Mouse (Mus musculus): ENCODE measurements around the gene Selenow. TPM values are rescaled to one million over a fixed set of nuclear protein-coding genes. Genes with fewer than 3 reads are reported as not detected.

Gene Selenow
- 100 to 1,000 TPM; 440 to 541 TPM for total RNA-seq (2021)
- long read RNA-seq, experiment 1, transcript Selenow-201 (6 exons, 736 nt) = major isoform, 470 of 491 reads
- long read RNA-seq, experiment 1, partial matches to known transcripts = 8 of 491 reads
- long read RNA-seq, experiment 1, other reads (novel, unspliced or antisense) = 13 of 491 reads
- long read RNA-seq, experiment 2, transcript Selenow-201 (6 exons, 736 nt) = major isoform, 428 of 452 reads
- long read RNA-seq, experiment 2, partial matches to known transcripts = 12 of 452 reads
- long read RNA-seq, experiment 2, other reads (novel, unspliced or antisense) = 12 of 452 reads

DNA sequence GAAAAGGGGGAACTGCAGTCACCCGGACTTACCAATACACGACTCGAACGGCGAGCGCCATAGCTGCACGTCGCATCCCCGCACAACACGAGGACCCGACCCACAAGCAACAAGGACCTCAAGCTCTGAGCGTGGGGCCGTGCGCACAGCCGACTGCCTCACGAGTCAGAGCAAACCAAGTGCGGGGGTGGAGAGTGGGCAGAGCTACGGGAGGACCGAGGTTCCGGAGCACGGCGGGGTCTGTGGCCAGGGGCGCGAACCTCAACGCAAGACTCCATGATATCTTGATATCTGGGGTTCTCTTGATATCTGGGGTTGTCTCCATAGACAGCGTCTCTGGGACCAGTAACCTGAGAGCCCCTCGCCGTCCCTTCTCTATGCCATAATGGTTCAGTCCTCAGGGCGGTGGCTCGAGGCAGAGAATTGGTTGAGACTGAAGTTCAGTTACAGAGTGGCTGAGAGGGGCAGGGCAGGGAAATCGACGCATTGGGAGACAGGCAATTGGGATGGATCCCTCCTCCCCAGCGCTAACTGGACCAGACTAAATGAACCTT lies at the start of gene Selenow:
Gene Selenow, minus strand, starts transcription at position 183 of the 554 bp plus-strand sequence.
- DNase-seq (ENCODE audit: low spot score in 2 of 2) = peak; percentile 76 to 90

- DNase-seq (ENCODE audit: low spot score in 2 of 2) = no peak
Observed at GRCm38 (mm10) chr7:15969674-15970073, 47.5 kb upstream of the Selenow start.

DNA sequence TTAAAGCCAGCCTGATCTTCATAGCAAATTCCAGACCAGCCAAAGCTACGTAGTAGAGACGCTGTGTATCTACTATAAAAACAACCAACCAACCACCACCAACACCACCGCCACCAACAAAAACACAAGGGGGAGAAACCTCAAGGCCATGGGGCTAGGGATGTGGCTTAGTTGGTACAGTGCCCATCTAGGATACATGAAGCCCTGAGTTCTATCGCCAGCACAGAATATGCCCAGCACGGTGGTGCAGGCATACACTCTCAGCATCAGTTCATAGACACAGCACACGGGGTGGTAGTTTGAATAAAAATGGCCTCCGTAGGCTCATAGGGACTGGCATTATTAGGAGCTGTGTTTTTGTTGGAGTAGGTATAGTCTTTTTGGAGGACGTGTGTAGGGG lies 46.1 kb upstream of the Selenow start:
- no peak for DNase-seq (ENCODE audit: low spot score in 2 of 2)

DNA sequence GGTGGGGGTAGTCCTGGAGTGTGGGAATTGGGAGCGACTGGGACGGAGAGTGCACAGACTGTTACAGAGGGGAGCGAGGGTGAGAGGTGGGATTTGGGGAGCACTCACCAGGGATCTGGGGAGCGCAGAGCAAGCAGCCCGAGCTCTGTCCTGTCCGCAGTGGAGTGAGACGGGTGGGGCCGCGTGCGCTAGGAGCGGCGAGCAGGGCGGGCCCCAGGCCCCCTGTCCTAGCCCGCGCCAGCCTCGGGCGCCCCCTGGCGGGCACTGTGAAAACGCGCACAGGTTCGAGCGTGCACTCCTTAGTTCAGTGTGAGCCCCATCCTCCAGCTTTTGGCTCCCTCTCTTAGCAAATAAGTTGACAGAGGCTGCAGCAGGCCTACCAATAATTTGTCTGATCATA lies 45.1 kb upstream of the Selenow start, which contains the start of gene Ehd2:
Gene Ehd2, minus strand, starts transcription at position 256 of the 400 bp plus-strand sequence.
- DNase-seq (ENCODE audit: low spot score in 2 of 2) = peak; percentile 87 to 88

DNA sequence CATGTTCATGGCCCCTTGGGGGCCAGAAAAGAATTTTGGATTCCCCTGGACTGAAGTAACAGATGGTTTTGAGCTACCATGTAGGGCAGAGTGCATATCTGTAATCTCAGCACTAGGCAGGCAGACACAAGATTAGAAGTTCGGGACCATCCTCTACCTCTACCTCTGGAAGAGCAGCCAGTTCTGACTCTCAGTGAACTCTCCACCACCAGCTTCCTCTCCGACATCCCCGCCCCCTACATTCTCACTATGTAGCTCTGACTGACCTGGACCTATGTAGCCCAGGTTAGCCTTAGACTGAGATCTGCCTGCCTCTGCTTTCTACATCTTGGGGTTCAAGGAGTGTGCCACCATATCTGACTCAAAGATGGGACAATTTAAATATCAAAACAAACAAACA lies 44.3 kb upstream of the Selenow start:
- no peak for DNase-seq (ENCODE audit: low spot score in 2 of 2)

GRCm38 (mm10) chr7:15963798-15964652 lies 41.8 kb upstream of the Selenow start:
- no peak for DNase-seq (ENCODE audit: low spot score in 2 of 2)

DNA sequence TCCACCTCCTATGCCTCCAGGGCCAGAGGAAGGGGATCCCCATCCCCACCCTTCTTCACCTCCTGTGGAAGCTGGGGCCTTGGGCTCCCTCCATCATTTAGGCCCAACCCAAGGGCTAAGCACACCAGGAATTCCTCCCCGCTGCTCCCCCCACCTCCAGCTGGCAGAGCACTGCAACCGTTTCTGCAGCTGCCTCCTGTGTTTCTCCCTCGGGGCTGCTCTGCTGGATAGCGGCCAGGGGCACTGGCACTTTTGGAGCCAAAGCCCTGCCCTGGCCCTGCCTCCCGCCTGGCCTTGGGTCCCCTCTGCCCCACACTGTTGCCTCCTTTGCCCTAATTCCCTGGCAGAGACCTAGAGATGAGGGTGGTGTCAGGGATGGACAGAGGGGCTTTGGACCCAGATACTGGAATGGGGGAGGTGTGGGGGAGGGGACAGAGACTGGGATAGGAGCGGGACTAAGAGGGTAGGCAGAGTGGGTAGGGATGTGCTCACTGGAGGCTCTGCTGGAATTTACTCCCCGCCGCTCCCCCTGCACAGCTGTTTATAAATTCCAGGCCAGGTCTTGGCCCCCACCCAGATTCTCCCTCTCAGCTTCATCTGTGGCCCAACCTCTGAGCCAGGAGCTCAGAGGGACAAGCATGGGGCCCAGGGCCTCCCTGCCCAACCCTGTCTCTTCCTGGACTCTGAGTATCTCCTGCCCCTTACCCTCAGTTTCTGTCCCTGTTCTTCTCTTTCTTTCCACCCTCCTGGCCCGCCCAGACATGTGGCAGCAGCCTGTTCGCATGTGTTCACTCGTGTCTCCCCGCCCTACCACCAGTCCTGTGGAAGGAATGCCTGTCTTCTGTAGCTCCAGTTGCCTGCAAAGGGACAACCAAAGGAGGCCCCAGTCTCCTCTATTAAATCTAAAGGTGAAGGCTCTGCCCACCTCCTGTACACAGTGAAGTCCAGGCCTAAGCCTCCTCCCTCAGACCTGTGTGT lies 40.4 kb upstream of the Selenow start:
- DNase-seq (ENCODE audit: low spot score in 2 of 2) = peak; percentile 92 to 96

DNA sequence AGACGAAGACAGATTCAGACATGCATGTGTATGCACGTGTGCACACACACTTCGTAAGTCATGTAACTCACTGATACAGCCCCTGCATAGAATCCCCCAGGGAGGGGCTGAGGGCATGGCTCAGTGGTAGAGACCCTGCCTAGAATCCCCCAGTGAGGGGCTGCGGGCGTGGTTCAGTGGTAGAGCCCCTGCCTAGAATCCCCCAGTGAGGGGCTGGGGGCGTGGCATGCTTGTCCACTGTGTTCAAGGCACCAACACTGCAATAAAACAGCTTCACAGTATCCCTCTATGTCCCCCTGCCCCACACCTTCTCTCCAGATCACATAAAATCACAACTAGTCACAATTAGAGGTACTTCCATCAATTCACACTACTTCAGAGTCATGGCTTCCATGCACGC lies 39.6 kb upstream of the Selenow start:
- DNase-seq (ENCODE audit: low spot score in 2 of 2) = no peak

DNA sequence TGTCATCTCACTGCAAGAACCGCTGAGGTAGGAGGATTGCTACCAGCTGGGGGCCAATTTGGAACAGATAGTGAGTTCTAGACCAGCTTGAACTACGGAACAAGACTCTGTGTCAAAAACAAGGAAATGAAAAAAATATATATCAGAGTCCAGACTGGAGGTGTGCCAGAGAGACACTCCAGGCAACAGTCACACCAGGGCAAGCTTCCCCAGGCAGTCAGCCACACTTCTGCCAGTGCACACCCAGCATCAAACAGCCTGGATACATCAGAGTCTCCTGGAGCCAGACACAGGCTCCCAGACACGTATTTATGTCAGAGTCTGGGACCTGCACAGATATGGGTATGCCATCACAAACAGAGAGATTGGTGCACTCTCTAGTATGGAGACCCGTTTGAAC lies 39.0 kb upstream of the Selenow start:
- no peak for DNase-seq (ENCODE audit: low spot score in 2 of 2)

DNA sequence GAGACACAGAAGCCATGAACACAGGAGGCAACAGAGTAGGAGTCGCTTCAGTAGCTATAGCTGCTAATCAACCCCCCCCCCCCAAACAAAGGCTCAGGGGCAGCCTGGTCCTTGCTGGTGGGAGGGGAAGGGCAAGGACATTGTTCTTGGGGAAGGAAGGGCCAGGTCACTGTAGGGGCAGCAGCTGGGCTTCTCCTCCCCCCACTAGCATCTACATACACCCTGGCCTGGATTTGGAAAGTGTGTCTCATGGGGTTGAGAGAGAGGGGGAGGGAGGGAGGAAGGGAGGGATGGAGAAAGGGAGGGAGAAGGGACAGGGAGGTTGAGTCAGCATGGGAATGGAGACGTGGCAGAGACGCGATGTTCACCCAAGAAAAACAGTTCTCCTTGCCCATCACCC lies 38.5 kb upstream of the Selenow start:
- DNase-seq (ENCODE audit: low spot score in 2 of 2) = no peak

GRCm38 (mm10) chr7:15956143-15956542 lies 33.9 kb upstream of the Selenow start:
- no peak for DNase-seq (ENCODE audit: low spot score in 2 of 2)

DNA sequence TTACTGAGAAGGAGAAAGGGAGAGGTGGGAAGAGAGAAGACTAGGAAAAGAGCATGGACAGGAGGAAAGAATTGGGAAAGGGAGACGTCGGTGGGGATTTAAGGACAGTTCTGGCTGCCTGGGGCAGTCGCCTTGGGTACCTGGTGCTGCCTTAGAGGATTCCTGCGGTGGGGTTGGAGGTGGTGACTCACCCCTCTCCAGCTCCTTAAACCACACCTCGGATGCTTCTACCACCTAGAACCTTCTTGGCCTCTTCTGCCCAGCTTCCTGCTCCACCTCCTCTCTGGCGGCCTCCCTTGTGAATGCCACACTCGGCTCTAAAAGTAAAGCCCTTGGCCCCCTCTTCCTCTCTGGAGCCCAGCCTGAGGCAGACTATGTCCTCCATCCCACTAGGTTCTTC lies 33.3 kb upstream of the Selenow start:
- no peak for DNase-seq (ENCODE audit: low spot score in 2 of 2)

DNA sequence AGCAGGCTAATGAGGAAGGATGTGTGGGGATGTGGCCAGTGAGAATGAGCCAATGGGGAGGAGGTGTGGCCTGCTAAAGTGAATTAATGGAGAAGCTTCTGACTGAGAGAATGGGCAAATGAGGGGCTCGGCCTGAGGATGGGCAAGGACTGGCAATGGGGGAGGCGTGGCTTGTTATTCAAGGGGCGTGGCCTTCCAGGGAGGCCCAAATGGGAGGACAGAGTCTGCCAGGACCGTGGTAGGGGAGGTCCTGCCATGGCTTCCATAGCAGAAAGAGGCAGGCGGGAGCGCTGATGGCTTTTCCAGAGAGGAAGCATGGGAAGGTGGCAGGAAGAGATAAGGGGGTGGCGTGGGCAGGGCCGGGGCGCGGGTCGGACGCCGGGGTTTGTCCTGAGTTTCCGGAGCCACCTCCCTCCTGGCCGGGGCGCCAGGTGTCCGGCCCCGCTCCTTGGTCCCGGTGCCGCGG lies 32.8 kb upstream of the Selenow start:
- DNase-seq (ENCODE audit: low spot score in 2 of 2) = no peak

DNA sequence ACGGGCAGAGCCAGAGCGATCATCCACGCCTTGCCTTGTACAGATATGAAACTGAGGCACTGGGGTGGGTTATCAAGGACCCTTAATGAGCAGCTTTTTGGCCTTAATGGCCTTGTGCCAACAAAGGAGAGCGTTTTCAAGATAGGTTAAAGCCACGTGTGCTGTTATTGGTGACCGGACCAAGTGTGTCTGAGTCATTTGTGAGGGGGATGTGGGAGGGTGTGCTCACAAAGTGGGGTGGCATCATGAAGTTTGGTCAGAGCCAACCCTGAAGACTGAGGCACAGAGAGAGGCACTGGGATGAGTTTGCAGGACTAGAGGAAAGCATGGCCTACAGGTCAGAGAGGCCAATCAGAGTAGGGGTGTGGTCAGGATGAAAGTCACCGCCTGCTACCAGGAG lies 32.2 kb upstream of the Selenow start:
- no peak for DNase-seq (ENCODE audit: low spot score in 2 of 2)

- no peak for DNase-seq (ENCODE audit: low spot score in 2 of 2)
Observed at GRCm38 (mm10) chr7:15953307-15954074, 31.3 kb upstream of the Selenow start.

GRCm38 (mm10) chr7:15952416-15952815 lies 30.2 kb upstream of the Selenow start:
- no peak for DNase-seq (ENCODE audit: low spot score in 2 of 2)

DNA sequence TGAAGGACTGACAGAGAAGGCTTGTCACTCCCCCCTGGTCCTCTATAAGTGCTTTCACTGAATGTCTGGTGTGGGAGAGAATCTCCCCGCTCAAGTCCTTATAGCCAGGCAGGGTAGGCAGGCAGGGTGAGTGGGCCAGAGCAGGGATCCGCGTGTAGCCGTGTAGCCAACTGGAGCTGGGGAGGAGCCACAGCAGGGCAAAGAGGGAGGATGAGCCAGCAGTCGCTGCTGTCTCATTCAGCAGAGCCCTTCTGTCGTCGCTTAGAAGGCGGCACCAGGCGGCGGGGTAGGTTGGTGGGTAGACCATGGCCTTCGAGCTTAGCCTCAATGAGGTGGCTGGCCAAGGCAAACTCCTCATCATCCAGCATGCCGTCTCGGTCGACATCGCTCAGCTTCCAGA lies 27.8 kb upstream of the Selenow start:
- DNase-seq (ENCODE audit: low spot score in 2 of 2) = no peak

DNA sequence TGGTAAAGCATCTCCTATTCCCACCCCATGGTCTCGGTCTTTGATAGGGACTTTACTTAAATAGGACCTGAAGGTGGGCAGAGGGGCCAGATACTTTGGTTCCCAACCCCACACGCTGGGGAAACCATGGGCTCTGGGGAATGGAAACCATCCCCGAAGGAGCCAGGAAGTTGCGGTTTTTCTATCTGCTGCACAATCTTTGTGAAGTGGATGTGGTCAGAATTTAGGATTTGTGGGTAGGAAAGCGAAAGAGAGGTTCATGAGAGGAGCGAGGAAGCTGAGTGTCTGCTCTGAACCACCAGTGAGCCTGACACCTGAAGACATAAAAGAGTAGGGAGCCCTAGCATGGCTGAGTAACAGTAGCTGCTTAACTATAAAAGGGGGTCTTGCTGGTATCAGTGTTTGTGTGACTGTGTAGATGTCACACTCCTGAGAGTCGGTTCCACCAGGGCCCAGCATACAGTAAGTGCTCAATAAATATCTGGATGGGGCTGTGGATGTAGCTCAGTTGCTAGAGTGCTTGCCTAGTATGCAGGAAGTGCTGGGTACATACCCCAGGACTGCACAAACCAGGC lies 27.1 kb upstream of the Selenow start:
- DNase-seq (ENCODE audit: low spot score in 2 of 2) = no peak

- peak; percentile 81 to 92 for DNase-seq (ENCODE audit: low spot score in 2 of 2)
Observed at GRCm38 (mm10) chr7:15948381-15948941, 26.3 kb upstream of the Selenow start.

Measured in gastrocnemius, postnatal 4 days (tissue).